Mouse (Mus musculus) mesoderm, embryonic 11.5 days (tissue): ENCODE measurements around the gene Tnnt2.

ENCODE experiments used
- DNase-seq: peaks from one replicate; pipeline ENCODE4 v3.0.0-alpha.2; 2012; ENCODE audit warnings: low read depth, low spot score

Tnnt2 gene

GRCm38 (mm10) chr1:135899991-135900515, 63.9 kb downstream of the Tnnt2 start:
- no peak for DNase-seq
